Mouse (Mus musculus) lung, adult 2 months (tissue): ENCODE data around the gene Hyal2.

ENCODE experiments used
- CTCF ChIP-seq: fragments of 200-500 bp; IDR thresholded peaks from 2 replicates; pipeline ENCODE4 v1.5.1; 2011; ENCODE audit warnings: mild to moderate bottlenecking, low read length, control low read depth; ENCODE audit not compliant: insufficient read depth
- POLR2A ChIP-seq: fragments of 200-500 bp; IDR thresholded peaks from 2 replicates; pipeline ENCODE4 v1.6.1; 2011; ENCODE audit warnings: low read depth, mild to moderate bottlenecking, control low read depth, low read length, borderline replicate concordance; ENCODE audit errors: extremely low read depth

DNA sequence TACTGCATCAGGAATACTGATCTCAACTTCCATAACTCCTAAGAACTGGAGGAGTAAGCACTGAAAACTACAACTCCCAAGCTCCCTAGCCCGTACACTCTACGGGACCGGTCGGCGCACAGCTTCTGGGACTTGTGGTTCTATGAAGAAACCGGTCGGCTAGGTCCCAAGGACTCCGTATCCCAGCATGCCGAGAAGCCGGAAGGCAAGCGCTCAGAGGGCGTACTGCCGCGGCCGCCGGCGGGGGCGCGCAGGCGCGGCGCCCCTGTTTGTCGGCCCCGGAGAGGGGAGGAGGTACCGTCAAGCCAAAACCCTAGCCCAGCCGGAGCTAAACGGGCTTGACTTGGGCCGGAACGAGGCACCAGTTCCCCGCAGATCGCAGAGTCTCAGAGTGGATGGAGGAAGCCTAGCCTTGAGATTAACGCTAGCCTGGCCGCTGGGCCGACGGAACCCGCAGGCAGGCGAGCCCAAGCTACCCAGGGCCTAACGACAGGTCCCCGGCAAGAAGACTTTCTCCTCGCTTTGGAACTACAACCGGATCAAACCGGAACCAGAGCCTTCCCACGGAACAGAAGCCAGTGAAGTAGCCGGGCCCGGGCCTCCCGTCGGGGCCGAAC lies 33.8 kb upstream of the Hyal2 start, which contains the start of gene Tmem115:
- TF ChIP-seq CTCF, result no peak
- TF ChIP-seq POLR2A, result peak; percentile 91; the same call in 1 of the 2 replicates
